Mouse (Mus musculus): ENCODE measurements around the gene Ube2ql1.

DNA sequence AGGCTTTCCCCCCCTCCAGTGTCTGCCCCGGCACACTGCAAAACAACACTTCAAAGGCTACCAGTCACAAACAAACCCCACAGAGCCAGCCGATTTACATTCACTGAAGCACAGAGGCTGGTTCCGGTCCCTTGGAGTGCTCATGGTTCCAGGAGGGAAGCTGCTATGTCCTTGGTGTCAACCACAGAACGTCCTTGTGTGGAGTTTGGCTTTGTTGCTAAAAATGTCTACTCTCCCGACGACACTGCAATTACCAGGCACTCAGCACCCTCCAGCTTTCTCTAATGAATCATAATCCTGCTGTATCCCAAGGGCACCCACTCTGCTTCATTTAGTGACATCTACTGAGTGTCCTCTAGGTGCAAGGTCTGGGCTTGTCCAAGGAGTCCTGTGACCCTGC is 18.5 kb downstream of the Ube2ql1 start:
- no peak for TF ChIP-seq EP300 (IDR thresholded peaks at IDR 0.05; ENCODE audit: insufficient read depth, low read depth, low read length)
- no peak for TF ChIP-seq CTCF (IDR thresholded peaks at IDR 0.05; ENCODE audit: low read depth, low read length)
